Mouse (Mus musculus): ENCODE results near the gene Zfp663.

Zfp663 gene

GRCm38 (mm10) chr2:165367868-165368439, 575 bp downstream of the Zfp663 start:
- DNase-seq, result no peak

DNA sequence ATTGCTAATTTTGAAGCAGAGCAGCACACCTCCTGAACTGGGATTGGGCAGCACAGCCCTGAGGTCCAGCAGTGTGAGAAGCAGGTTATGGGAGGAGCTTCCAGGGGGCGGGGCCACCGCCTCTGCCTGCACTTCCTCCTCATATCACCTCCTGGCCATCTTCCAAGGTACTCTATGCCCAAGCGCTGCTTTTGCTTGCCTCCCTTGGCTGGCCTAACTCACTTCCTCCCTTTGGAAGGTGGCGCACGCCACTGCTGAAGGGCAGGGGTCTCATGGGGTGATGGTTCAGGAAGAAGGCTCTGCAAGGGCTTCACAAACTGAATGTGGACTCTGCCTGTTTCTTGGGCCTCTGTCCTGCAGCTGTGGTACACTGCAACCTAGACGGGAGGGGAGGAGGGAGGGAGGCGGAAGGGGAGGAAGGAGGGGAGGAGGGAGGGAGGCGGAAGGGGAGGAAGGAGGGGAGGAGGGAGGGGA, 1.4 kb downstream of the Zfp663 start:
- DNase-seq, result no peak

GRCm38 (mm10) chr2:165364334-165365091, 4.0 kb downstream of the Zfp663 start:
- no peak for DNase-seq

GRCm38 (mm10) chr2:165363282-165363681, 5.2 kb downstream of the Zfp663 start:
- no peak for DNase-seq

- DNase-seq, result peak; percentile 39
These were observed 7.7 kb downstream of the Zfp663 start for GRCm38 (mm10) chr2:165360861-165361260.

DNA sequence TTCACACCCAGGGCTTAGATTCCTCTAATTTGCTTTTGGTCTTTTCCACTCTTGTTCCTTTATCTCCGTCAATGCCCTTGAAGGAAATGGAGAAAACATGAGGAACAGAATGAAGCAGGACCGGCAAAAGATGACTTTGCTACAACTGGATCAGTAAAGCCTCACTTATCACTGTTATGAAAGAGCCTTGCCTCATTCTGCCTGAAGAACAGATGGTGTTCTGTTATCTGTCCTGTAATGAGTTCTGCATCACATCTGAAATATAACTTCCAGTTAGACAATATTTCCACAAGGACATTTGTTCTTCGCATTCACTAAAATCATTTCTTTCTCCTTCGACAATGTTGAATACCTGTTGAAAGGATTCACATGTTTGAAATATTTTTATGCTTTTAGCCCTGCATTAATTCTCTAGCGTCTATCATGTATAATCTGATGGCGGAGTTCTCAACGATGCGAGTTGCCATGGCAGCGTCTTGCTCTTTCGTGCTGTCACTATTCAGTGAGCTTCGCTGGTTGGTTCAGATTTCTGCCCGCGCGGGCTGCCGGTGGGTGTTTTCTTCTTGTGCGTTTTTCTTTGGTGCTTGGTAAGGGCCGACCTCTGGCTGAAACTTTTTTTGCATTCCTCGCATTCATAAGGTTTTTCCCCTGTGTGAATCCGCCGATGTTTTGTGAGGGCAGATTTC, 16.6 kb downstream of the Zfp663 start:
- peak; percentile 59 for DNase-seq

DNA sequence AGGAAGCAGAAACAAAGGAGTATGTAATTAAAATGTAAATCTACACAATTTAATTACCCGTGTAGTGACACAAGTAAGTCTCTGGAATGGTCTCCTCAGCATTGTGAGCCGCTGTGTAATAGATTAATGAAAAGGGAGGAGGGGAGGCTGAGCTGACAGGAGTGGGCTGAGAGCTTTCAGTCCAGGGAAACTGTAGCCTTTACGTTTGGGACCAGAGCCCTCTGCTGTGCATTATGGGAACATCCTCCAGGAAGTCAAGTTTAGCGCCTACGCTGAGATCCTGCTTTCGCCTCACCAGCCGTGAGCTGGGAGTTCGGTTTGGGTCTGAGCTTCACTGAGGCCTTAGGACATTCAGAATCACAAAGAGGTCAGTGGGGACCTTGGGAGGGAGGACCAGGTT, 19.1 kb downstream of the Zfp663 start:
- no peak for DNase-seq

DNA sequence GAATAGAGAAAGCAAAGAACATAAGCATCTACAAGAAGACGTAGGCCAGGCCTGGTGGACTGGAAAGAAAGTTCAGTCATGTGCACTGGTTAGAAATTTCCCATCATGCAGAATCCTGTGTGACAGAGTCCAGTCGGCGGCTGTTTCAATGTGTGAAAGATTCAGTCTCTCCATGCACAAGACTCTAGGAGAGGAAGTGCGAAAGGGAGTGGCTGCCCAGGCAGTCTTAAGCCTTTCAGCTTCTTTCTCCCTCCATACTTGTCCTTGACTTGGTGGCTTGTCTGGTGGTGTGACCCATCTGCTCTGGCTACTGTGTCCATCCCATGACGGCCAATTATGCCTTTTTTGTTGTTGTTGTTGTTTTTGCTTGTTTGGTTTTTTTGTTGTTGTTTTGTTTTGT, 22.3 kb downstream of the Zfp663 start:
- DNase-seq, result no peak

- DNase-seq, result no peak
These were observed 31.3 kb downstream of the Zfp663 start for GRCm38 (mm10) chr2:165337191-165337590.

- no peak for DNase-seq
These were observed 35.8 kb downstream of the Zfp663 start for GRCm38 (mm10) chr2:165332610-165333210.

- DNase-seq, result no peak
These were observed 38.8 kb downstream of the Zfp663 start for GRCm38 (mm10) chr2:165329703-165330102.

GRCm38 (mm10) chr2:165328746-165329145, 39.8 kb downstream of the Zfp663 start:
- DNase-seq, result no peak

- no peak for DNase-seq
These were observed 41.1 kb downstream of the Zfp663 start for GRCm38 (mm10) chr2:165327386-165327785.

DNA sequence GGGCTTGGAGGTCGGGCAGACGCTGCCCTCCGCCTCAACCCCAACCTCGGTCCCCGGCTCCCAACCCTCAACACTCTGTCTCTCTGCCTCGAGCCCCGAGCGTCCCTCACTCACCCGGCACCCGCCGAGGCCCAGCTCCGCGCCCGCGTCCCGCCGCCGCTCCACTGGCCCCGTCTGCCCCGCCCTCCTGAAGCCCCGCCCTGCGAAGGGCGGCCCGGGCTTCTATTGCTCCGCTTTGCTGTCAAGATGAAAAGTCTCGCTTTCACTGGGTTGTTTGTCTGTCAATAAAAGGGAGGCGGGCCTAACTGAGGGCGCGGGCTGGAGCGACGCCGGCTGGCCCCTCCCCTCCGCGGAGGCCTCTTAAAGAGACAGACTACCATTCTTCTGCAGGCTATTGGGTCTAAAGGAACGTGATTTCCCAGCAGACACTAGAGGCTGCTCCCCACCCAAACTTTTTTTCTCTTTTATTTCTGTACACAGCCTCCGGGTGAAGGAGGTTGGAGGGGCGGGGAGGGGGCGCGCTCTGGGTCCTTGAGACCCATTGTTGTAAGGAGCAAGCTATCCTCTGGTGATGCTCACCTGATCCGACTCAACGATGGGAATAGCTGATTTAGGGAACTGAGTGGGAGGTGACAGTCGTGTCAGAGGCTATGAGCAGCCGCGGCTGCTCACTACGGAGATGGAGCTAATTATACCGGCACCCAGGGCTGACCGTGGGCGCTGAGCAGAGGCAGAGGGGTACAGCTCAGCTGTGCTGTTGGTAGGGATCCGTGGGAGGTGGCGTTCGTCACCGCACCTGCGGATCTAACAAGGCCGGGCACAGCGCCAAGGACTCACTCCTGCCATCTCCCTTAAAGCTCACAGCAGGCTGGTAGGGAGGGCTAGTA, 42.0 kb downstream of the Zfp663 start, which contains the start of gene Elmo2:
Gene Elmo2, minus strand, starts transcription at position 176 of the 887 bp plus-strand sequence.
- peak; percentile 99 for DNase-seq

DNA sequence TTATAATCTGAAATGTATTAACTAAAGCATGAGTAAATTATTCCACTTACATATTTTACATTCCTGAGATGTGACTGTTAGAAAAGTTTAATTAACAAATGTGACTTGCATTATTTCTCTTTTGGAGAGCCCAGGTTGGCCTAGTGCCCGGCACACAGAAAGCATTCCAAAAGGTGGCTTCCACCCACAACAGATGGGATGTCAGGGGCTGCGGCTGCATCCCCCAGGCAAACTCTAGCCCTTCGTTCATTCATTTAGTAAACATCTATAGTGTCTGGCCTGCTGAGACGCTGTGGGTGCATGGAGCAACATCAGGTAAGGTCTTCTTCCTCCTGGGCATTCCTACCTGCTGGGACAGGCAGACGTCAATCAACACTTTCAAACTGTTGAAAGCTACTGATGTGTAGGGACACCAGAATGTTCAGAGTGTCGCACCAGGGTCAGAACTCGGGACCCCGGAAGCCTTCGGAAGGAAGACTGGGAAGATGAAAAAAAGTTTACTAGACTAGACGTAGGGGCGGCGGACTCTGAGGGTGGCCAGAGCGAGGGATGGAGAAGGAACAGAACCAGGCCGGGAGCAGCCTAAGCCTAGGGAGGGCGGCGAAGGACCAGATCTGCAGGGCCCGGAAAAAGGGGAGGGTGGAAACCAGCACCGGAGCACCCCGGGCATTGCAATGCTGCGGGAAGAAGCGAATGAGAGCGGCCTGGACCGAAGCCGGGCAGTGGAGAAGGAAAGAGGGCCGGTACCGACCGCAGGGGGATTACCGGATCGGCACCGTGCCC, 42.8 kb downstream of the Zfp663 start:
- no peak for DNase-seq

DNA sequence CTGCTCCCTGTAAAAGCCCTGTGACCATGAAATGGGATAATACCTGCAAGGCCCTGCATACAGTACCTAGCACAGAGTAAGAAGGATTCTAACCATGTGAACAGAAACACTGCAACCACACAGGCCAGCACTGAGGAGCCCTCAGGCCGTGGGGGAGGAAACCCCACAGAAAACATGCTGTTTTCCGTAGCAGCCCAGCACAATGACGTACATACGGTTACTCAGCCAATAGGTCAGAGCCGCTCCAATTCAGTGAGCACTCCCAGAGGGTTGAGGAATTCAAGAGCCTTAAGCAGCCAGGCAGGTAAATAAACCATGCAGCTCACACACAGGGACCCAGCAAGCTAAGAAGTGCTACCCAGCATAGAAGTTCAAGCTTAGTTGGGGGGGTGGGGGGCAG, 44.6 kb downstream of the Zfp663 start:
- no peak for DNase-seq

GRCm38 (mm10) chr2:165323484-165323883, 45.0 kb downstream of the Zfp663 start:
- no peak for DNase-seq

GRCm38 (mm10) chr2:165321981-165322735, 46.4 kb downstream of the Zfp663 start:
- DNase-seq, result no peak

- no peak for DNase-seq
These were observed 47.1 kb downstream of the Zfp663 start for GRCm38 (mm10) chr2:165321381-165321888.

- peak; percentile 74 for DNase-seq
These were observed 47.9 kb downstream of the Zfp663 start for GRCm38 (mm10) chr2:165320531-165321150.

Data from layer of hippocampus, adult 9-11 months (tissue).